Mouse (Mus musculus): ENCODE measurements at regions not wholly inside any gene's neighbourhood (a gene's known extent, or its start where the extent isn't known, plus 50 kb on each side); places are given as distances from the start of the nearest gene placed in this dataset.

DNA sequence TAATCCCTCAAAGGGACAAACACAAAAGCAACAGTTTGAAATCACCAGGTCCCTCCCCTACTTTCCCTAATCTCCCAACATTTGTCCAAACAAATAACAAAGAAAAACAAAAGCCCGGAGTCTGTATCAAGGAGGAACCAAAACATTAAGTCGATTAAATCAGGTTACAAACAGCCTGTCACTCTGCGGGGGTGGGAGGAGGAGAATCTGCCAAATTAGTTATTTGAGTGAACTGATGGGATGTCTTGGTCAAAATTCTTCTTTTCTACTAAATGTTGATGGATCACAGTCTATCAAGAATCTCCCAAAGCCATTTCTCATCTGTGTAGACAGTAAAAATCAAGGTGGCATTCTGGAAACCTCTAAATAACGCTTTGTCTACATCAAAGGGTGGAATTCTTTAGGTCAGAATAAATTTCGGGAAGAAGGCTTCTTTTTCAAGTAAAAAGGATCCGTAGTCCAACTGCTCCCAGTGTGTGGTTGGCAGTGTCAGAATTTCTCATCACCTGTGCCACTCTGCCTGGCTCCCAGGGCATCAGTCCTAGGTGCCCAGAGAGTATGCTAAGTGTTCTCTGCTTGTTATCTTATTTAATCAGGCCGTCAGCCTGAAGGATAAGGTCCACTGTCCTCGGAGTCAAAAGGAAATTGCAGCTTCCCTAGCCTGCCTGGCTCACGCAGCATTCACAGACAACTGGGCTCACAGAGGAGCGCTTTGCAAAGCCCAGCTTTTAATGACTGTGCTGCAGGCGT is 216.1 kb downstream of the Gm19935 start:
- TF ChIP-seq CTCF (IDR thresholded peaks at IDR 0.05; ENCODE audit: low read depth, low read length) (no peak), TAL1 (conservative IDR thresholded peaks at IDR 0.05; ENCODE audit: low read depth, low read length) (no peak), GATA2 (IDR thresholded peaks at IDR 0.05; ENCODE audit: borderline replicate concordance, low read depth, low read length) (no peak), GATA1 (IDR thresholded peaks at IDR 0.05; ENCODE audit: borderline replicate concordance, low read length) (no peak)
